Mouse (Mus musculus) midbrain, postnatal 0 days (tissue): ENCODE measurements around the gene Tex264. TPM values are rescaled to one million over a fixed set of nuclear protein-coding genes. Genes with fewer than 3 reads are reported as not detected.
"Not testable (repeated sequence)": the region's sequence is repeated elsewhere in the genome, so short reads cannot be mapped to it uniquely, and the experiment has no call there.

Experiments
- ATAC-seq: fragments of 200-750 bp; cut with Nextera tagmentation; 2 replicates; pipeline ENCODE4 v1.8.0; 2017; ENCODE audit warnings: moderate number of reproducible peaks, mild to moderate bottlenecking, moderate TSS enrichment, moderate library complexity; ENCODE audit not compliant: low FRiP score
- DNase-seq: peaks from one replicate; pipeline ENCODE4 v3.0.0-alpha.2; 2015; ENCODE audit warnings: low spot score
- H3K27ac ChIP-seq: fragments of 300-500 bp; sonication (generic); 2 replicates; pipeline ENCODE4 v1.5.1; 2014; ENCODE audit warnings: low read depth, mild to moderate bottlenecking, low read length, mixed read lengths
- H3K27me3 ChIP-seq: fragments of 300-500 bp; sonication (generic); 2 replicates; pipeline ENCODE4 v1.6.1; 2014; ENCODE audit warnings: low read length, control low read depth, mixed read lengths; ENCODE audit not compliant: insufficient read depth
- H3K36me3 ChIP-seq: fragments of 300-500 bp; sonication (generic); 2 replicates; pipeline ENCODE4 v1.6.1; 2014; ENCODE audit warnings: low read length, control low read depth, mixed read lengths; ENCODE audit not compliant: insufficient read depth
- H3K4me1 ChIP-seq: fragments of 300-500 bp; sonication (generic); 2 replicates; pipeline ENCODE4 v1.6.1; 2014; ENCODE audit warnings: mild to moderate bottlenecking, control low read depth, antibody characterized with exemption, low read length, mixed read lengths; ENCODE audit not compliant: insufficient read depth
- H3K4me2 ChIP-seq: fragments of 300-500 bp; sonication (generic); 2 replicates; pipeline ENCODE4 v1.6.1; 2014; ENCODE audit warnings: low read depth, mild to moderate bottlenecking, low read length, mixed read lengths; ENCODE audit not compliant: poor library complexity, severe bottlenecking
- H3K4me3 ChIP-seq: fragments of 300-500 bp; sonication (generic); 2 replicates; pipeline ENCODE4 v1.5.1; 2014; ENCODE audit warnings: low read depth, mild to moderate bottlenecking, low read length, moderate library complexity
- H3K9ac ChIP-seq: fragments of 300-500 bp; sonication (generic); replicated peaks from 2 replicates; pipeline ENCODE4 v1.6.1; 2014; ENCODE audit warnings: mild to moderate bottlenecking, low read length, moderate library complexity, mixed read lengths; ENCODE audit not compliant: poor library complexity, severe bottlenecking
- H3K9me3 ChIP-seq: fragments of 300-500 bp; sonication (generic); 2 replicates; pipeline ENCODE4 v1.6.1; 2016; ENCODE audit warnings: low read length, control low read depth
- CTCF ChIP-seq: IDR thresholded peaks from 2 replicates; pipeline ENCODE4 v1.5.1; 2016; ENCODE audit warnings: antibody characterized with exemption, mild to moderate bottlenecking
- WGBS: fragments of 180-500 bp; shearing (Covaris S2); extraction: QIAGEN DNeasy Blood & Tissue Kit; methylation state at CpG from one replicate; pipeline ENCODE4 v1.1.7; 2014; 5-methylcytosine and 5-hydroxymethylcytosine counted together
- polyA plus RNA-seq: library from polyadenylated mRNA; unstranded; fragments of >200 nt; fragmentation: Nextera tagmentation; extraction: Ambion mirVana; gene quantifications from 2 replicates; pipeline ENCODE4 v1.2.1, GENCODE M21; 2015
- total RNA-seq: library from RNA; depleted of rRNA; stranded (reverse); fragments of >200 nt; gene quantifications from 2 replicates; pipeline ENCODE4 v1.2.3, GENCODE M21; 2014

Gene Tex264
- total and polyA plus RNA-seq, 2 experiments from 2014 or later: 74.9 to 87.4 TPM

GRCm38 (mm10) chr9:106632185-106632584 lies 53.5 kb downstream of the Tex264 start:
- ATAC-seq (no peak), DNase-seq (peak; percentile 19)
- Histone ChIP-seq H3K4me2 (no peak overlapping the region), H3K27me3 (no peaks in the 10 kb centered on the region), H3K36me3 (no peaks in the 10 kb centered on the region), H3K27ac (no peak overlapping the region), H3K4me3 (no peak overlapping the region), H3K9me3 (no peaks in the 10 kb centered on the region), H3K9ac (no peak overlapping the region), H3K4me1 (no peaks in the 10 kb centered on the region)
- 59% methylated on average over 5 of the region's 5 CpGs for WGBS
- no peak for TF ChIP-seq CTCF

- not testable (repeated sequence) for DNase-seq, H3K27me3 ChIP-seq, H3K9ac ChIP-seq, H3K36me3 ChIP-seq, H3K4me2 ChIP-seq, ATAC-seq, H3K27ac ChIP-seq, H3K9me3 ChIP-seq, H3K4me3 ChIP-seq, H3K4me1 ChIP-seq
- 23% methylated on average over 8 of the region's 8 CpGs for WGBS
These were observed 57.9 kb downstream of the Tex264 start for GRCm38 (mm10) chr9:106627796-106628195.

- Histone ChIP-seq H3K27me3 (no peaks in the 10 kb centered on the region), H3K36me3 (no peaks in the 10 kb centered on the region), H3K4me2 (no peak within 1 kb of the TSS), H3K27ac (no peak within 1 kb of the TSS), H3K4me1 (no peaks in the 10 kb centered on the region), H3K4me3 (no peak within 1 kb of the TSS), H3K9ac (no peak within 1 kb of the TSS), H3K9me3 (no peaks in the 10 kb centered on the region)
- 79% methylated on average over 2 of the region's 2 CpGs for WGBS
- ATAC-seq (no peak), DNase-seq (no peak)
- no peak for TF ChIP-seq CTCF
These were observed 59.4 kb downstream of the Tex264 start, which contains the start of gene Iqcf6 for GRCm38 (mm10) chr9:106626282-106626681. Gene Iqcf6, plus strand, starts transcription at chr9:106626582.

- H3K9me3 ChIP-seq: no peaks in the 10 kb centered on the region
- WGBS: 90% methylated on average over 3 of the region's 3 CpGs
- no peaks in the 10 kb centered on the region for H3K4me1 ChIP-seq
- no peak overlapping the region for H3K4me2 ChIP-seq
- H3K27me3 ChIP-seq: no peaks in the 10 kb centered on the region
- no peak overlapping the region for H3K4me3 ChIP-seq
- ATAC-seq (no peak), DNase-seq (no peak)
- no peak overlapping the region for H3K27ac ChIP-seq
- TF ChIP-seq CTCF: no peak
- no peak overlapping the region for H3K9ac ChIP-seq
- H3K36me3 ChIP-seq: no peaks in the 10 kb centered on the region
These were observed 68.2 kb downstream of the Tex264 start for GRCm38 (mm10) chr9:106617496-106617895.

GRCm38 (mm10) chr9:106616306-106616705 lies 69.4 kb downstream of the Tex264 start:
- 83% methylated on average over 9 of the region's 9 CpGs for WGBS
- no peak for DNase-seq
- no peak for ATAC-seq

GRCm38 (mm10) chr9:106614616-106615015 lies 71.1 kb downstream of the Tex264 start:
- Histone ChIP-seq H3K4me3 (no peak overlapping the region), H3K4me2 (no peak overlapping the region), H3K36me3 (no peaks in the 10 kb centered on the region), H3K9ac (no peak overlapping the region), H3K27me3 (no peaks in the 10 kb centered on the region), H3K4me1 (no peaks in the 10 kb centered on the region), H3K27ac (0 out of 2 replicates have a peak overlapping the region, but pooled peaks have one; percentile 26), H3K9me3 (no peaks in the 10 kb centered on the region)
- ATAC-seq (no peak), DNase-seq (peak; percentile 39)
- no peak for TF ChIP-seq CTCF
- 53% methylated on average over 3 of the region's 3 CpGs for WGBS

More at GRCm38 (mm10) chr9:106616306-106616705, 69.4 kb downstream of the Tex264 start:
- Histone ChIP-seq H3K4me2 (no peak overlapping the region), H3K4me1 (no peaks in the 10 kb centered on the region), H3K27ac (no peak overlapping the region), H3K9ac (no peak overlapping the region), H3K9me3 (no peaks in the 10 kb centered on the region), H3K36me3 (no peaks in the 10 kb centered on the region), H3K4me3 (no peak overlapping the region), H3K27me3 (no peaks in the 10 kb centered on the region)
- TF ChIP-seq CTCF: no peak
